In genomic region chr17:45981841-45982240, GRCm38 (mm10) we compare ENCODE assay signal across 21 mouse cellular contexts. TPM values are rescaled to one million over a fixed set of nuclear protein-coding genes. Genes with fewer than 3 reads are reported as not detected.
DNase-seq lines count a peak whose midpoint lies in the region; ATAC-seq and TF ChIP-seq lines count a peak whose summit lies in the region.
"Had no signal": no experiment of that assay in that cellular context is flagged by ENCODE, and none has a peak within 500 bp of the region (broad histone marks: within the 10 kb centered on the region; RNA-seq: fewer than 3 reads in every experiment).

No protein-coding gene starts in this region.

- H3K27me3 ChIP-seq in forebrain, embryonic 16.5 days (replicated peaks; ENCODE audit: control insufficient read depth, insufficient read depth, low read length) = no peaks in the 10 kb centered on the region
- H3K27me3 ChIP-seq in forebrain, embryonic 15.5 days = no peaks in the 10 kb centered on the region
- H3K27me3 ChIP-seq: embryonic facial prominence, embryonic 15.5 days; heart, embryonic 15.5 days; hindbrain, embryonic 15.5 days had no signal

- intact Hi-C loops in left cerebral cortex, postnatal 4 days (cut with DNase I) = no loop called here
- intact Hi-C loops in left cerebral cortex, postnatal 25 days (cut with DNase I) = no loop called here

- no peaks in the 10 kb centered on the region for H3K36me3 ChIP-seq in forebrain, embryonic 16.5 days (ENCODE audit: control insufficient read depth, insufficient read depth)
- H3K36me3 ChIP-seq in forebrain, embryonic 15.5 days = no peaks in the 10 kb centered on the region
- H3K36me3 ChIP-seq: embryonic facial prominence, embryonic 15.5 days; heart, embryonic 15.5 days; hindbrain, embryonic 15.5 days had no signal

- DNase-seq in layer of hippocampus, adult 9-10 months (ENCODE audit: low spot score) = peak; percentile 3
- no peak for DNase-seq in layer of hippocampus, postnatal 25 days (ENCODE audit: extremely low spot score in 1 of 2, low spot score in 1 of 2)
- DNase-seq in left cerebral cortex, postnatal 4 days = peak; percentile 29
- no peak for DNase-seq in left cerebral cortex, postnatal 25 days (ENCODE audit: low spot score in 2 of 2)
- peak; percentile 44 for DNase-seq in brain, embryonic 14.5 days (ENCODE audit: low read depth)
- DNase-seq in heart, adult 9 months (ENCODE audit: low spot score in 2 of 2) = no peak
- DNase-seq: adrenal gland, adult 2 months; adrenal gland, postnatal 25 days; cerebellum, adult 11 months; cerebellum, adult 9-10 months; embryo, embryonic 11 days; gastrocnemius, postnatal 10 days; heart, adult 18-20 months; heart, postnatal 14 days had no signal

- no peak for TF ChIP-seq CTCF in brain, embryonic 14.5 days (IDR thresholded peaks at IDR 0.05; ENCODE audit: borderline replicate concordance, extremely low read depth, insufficient read depth, insufficient read length)

- H3K4me1 ChIP-seq in forebrain, embryonic 16.5 days (replicated peaks; ENCODE audit: control insufficient read depth, insufficient read depth, low read length) = no peaks in the 10 kb centered on the region
- H3K4me1 ChIP-seq in forebrain, embryonic 15.5 days = no peaks in the 10 kb centered on the region
- H3K4me1 ChIP-seq: heart, embryonic 15.5 days; hindbrain, embryonic 15.5 days had no signal

- 71% methylated on average over 1 of the region's 1 CpGs for WGBS in forebrain, embryonic 16.5 days
- 59% methylated on average over 1 of the region's 1 CpGs for WGBS in forebrain, embryonic 15.5 days

- ATAC-seq in forebrain, embryonic 16.5 days = 0 out of 2 replicates have a peak, but pooled peaks have one; percentile 40
- no peak for ATAC-seq in forebrain, embryonic 15.5 days (replicated peaks)

- H3K4me2 ChIP-seq in forebrain, embryonic 16.5 days (ENCODE audit: low read length) = no peak overlapping the region
- no peak overlapping the region for H3K4me2 ChIP-seq in forebrain, embryonic 15.5 days (replicated peaks)
- H3K4me2 ChIP-seq: embryonic facial prominence, embryonic 15.5 days; heart, embryonic 11.5 days; heart, embryonic 15.5 days; hindbrain, embryonic 15.5 days had no signal

- H3K27ac ChIP-seq in forebrain, embryonic 16.5 days (ENCODE audit: low read length) = no peak overlapping the region
- no peak overlapping the region for H3K27ac ChIP-seq in forebrain, embryonic 15.5 days (replicated peaks)
- H3K27ac ChIP-seq: embryonic facial prominence, embryonic 15.5 days; heart, embryonic 15.5 days; hindbrain, embryonic 15.5 days had no signal

- H3K9ac ChIP-seq in forebrain, embryonic 16.5 days (replicated peaks; ENCODE audit: low read depth, low read length) = no peak overlapping the region
- H3K9ac ChIP-seq in forebrain, embryonic 15.5 days (replicated peaks) = no peak overlapping the region
- H3K9ac ChIP-seq: embryonic facial prominence, embryonic 15.5 days; heart, embryonic 15.5 days; hindbrain, embryonic 15.5 days had no signal

- no peaks in the 10 kb centered on the region for H3K9me3 ChIP-seq in forebrain, embryonic 16.5 days (ENCODE audit: control insufficient read depth, low read length)
- H3K9me3 ChIP-seq in forebrain, embryonic 15.5 days = no peaks in the 10 kb centered on the region
- H3K9me3 ChIP-seq: embryonic facial prominence, embryonic 15.5 days; heart, embryonic 15.5 days; hindbrain, embryonic 15.5 days had no signal

- no peak overlapping the region for H3K4me3 ChIP-seq in forebrain, embryonic 16.5 days (replicated peaks; ENCODE audit: low read length)
- H3K4me3 ChIP-seq in forebrain, embryonic 15.5 days = no peak overlapping the region
- H3K4me3 ChIP-seq: embryonic facial prominence, embryonic 15.5 days; erythroblast, embryonic 14.5 days; heart, embryonic 15.5 days; hindbrain, embryonic 15.5 days had no signal

- TF ChIP-seq POLR2A in brain, embryonic 14.5 days (IDR thresholded peaks at IDR 0.05; ENCODE audit: borderline replicate concordance, extremely low read depth, insufficient read depth, insufficient read length, poor library complexity, severe bottlenecking) = no peak

RNA-seq across cellular contexts. Expression of gene Vegfa, which starts 50.3 kb away (rescaled TPM):
- polyA plus RNA-seq in forebrain, embryonic 16.5 days (2015; fragmentation: Nextera tagmentation; extraction: Ambion mirVana) = 2.5 and 3.3 TPM in 2 replicates
- 3.1 and 3.6 TPM in 2 replicates for polyA plus RNA-seq in forebrain, embryonic 15.5 days (2015; fragmentation: Nextera tagmentation; extraction: Ambion mirVana)
- total RNA-seq in layer of hippocampus, postnatal 25 days (2021) = 10 to 100 TPM; 56.3 to 62.8 TPM
- total RNA-seq in left cerebral cortex, postnatal 4 days (2021) = 10 to 100 TPM; 77.7 to 94.5 TPM
- 100 to 1,000 TPM in 1 of 2 experiments, 10 to 100 TPM in 1; 92.0 to 100 TPM for total RNA-seq in left cerebral cortex, postnatal 25 days (2021)
- polyA plus RNA-seq in brain, embryonic 14.5 days (2012; rRNA removed) = 168 and 204 TPM in 2 replicates

Comparison
In these comparisons a context has a peak if more than half of its experiments do, and no peak if none do; other contexts are left out.
1. DNase-seq: peak in layer of hippocampus, adult 9-10 months (single experiment), left cerebral cortex, postnatal 4 days (single experiment) and brain, embryonic 14.5 days (single experiment); none in layer of hippocampus, postnatal 25 days (0 of 2), left cerebral cortex, postnatal 25 days (0 of 2) and heart, adult 9 months (0 of 2).